Mouse (Mus musculus) CH12F3 (cell line): Measurements from ENCODE around the gene Ttll11.

Experiments
- in situ Hi-C: fragments of 300-500 bp; cut with MboI; formaldehyde crosslinking; loops from 2 replicates; pipeline ENCODE4 v1.14.3; 2020; ENCODE audit warnings: low sequenced_read_pairs

The Ttll11 gene

DNA sequence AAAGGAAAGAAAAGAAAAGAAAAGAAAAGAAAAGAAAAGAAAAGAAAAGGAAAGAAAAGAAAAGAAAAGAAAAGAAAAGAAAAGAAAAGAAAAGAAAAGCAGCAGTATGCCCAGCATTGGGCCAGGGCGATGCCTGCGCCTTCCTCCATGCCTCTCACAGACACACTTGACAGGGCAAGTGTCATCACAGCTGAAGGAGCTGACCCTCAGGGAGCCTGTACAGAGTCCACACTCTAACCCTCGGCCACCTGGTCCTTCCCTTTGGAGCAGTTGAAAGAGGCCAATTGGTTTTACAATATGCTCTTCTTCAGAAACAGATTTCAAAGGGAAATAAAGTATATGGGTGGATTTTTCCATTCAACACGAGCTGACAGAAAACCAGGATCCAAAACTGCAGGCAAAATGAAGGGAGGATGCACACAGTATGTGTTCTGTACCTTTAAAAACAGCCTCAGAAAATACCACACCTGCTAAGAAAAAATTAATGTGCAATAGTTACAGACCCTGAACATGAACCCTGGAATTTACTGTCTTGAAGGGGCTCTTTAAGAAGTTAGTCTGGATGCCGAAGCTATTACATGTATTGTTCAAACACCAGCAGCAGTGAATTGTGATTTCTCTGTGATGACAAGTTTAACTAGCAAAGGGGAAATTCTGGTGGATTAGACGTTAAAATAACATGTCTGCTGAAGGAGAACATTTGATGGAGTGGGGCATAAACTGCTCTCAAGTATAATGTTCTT, 7.3 kb downstream of the Ttll11 start:
- in situ Hi-C loops: no loop called here

GRCm38 (mm10) chr2:35965883-35966513, 13.7 kb downstream of the Ttll11 start:
- in situ Hi-C loops: no loop called here

- in situ Hi-C loops: no loop called here
Measured at GRCm38 (mm10) chr2:35963280-35963679, 16.4 kb downstream of the Ttll11 start.

DNA sequence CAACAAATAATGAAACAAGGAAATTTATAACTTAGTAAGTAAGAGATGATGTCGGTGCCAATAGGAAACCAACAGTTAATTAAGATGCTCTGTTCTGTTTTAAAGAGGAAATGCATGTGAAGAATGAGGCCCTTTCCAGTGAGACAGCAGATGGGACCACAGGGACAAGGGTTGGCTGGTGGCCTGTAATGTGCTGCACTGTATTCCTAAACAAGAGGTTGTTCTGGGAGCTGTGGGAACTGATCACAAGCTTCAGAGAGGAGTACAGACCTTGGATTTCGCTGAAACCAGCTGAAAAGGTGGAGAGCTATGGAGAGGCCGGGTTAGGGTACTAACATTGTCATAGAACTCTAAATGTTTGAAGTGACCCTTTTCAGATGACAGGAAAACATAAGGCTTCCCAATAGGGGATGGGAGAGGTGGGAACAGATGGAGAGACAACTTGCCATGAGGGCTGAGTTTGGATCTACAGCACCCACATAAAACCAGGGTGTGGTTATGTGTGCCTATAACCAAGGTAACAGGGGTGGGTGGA, 18.1 kb downstream of the Ttll11 start:
- in situ Hi-C loops: no loop called here

DNA sequence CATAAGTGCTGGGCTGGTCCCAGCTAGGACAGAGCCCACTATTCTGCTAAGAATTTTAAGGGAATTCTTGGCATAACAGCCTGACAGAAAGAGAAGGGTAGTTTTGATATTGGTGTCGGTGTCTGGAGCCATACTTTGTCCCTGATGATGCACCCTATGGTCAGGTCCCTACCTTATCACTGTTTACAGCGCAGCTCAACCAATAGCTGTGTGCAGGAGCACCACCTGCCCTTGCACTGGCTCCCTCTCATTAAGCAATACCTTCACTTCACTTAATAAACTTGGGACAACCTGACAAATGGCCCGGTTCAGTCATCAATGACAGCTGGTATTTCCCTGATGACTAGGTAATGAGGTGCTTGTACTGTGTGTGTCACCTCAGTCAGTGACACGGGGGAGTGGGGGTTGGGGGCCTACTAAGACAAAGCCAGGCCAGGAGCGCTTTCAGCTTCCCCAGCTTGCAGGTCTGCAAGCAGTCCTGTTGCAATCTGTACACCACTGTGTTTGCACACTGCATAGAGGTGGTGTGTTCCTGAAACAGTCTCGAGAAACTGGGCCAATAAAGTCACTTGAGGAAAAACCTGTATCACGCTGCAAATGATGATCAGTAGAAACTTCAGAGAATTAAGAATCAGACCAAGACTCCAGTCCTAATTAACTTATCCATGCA, 22.1 kb downstream of the Ttll11 start:
- in situ Hi-C loops: no loop called here

DNA sequence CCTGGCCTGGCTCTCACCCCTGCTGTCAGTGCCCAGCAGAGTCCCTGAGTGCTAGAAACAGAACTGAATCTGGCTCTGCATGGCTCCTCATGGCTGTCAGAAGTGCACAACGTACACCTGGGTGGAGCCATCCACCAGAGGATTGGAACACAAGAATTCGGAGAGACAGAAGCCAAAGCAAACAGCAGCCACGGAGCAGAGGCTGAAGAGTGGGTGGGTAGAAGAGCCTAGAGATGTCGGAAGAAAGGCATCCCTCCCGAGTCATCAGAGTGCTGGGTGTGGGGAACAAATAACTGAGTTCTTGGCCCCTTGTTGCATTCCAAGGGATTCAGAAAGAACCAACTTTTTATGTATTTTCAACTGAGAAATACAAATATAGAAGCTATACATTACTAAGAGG, 24.5 kb downstream of the Ttll11 start:
- in situ Hi-C loops: no loop called here

DNA sequence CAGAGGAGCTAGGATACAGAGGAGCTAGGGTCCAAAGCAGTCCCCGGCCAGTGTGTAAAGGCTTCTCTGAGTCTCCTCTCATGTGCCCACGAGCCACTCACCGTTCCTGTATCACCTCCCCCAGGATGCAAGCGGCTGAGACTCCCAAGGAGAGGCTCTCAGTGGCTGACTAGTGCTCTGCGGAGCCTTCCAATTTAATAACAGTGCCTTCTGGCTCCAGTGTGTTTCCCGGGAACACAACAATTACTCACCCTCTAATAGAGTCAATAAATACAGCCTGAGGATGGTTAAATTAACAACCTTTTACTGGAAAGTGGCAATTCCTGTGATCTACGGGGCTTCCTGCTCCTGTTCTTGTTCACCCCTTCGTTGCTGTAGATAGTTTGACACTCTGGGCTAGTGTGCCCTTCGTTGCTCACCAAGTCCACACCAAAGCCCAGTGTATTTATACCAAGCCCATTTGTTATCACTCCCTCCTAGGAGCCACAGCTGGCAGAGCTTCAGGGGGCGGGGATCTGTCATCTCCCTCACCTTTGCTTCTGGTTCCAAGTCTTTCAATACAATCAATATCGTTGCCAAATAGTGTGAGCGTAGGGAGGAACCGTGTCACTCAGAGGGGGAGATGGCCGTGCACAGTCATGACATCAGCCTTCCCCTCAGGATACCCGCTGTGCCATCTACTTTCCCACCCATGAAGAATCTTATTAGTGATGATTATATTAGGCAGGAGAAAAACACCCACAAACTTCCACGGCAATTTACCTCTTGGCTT, 27.3 kb downstream of the Ttll11 start:
- in situ Hi-C loops: no loop called here

DNA sequence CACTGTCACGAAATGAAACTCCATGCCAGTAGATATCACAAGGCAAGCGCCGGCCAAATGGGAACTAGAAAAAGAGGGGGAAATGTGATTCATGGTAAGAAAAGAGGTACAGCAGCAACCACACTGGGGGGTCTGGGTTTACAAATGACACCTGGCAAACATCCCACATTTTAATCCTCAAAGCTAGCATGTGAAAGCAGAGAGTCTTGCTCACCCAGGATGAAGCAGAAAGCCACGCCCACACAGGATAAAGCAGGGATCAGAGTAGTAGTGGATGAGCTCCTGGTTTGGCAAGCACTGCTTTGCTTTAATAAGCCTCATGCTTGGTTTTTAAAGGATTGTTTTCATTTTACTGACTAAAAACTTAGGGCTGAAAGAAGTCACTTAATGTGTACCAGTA, 34.8 kb downstream of the Ttll11 start:
- in situ Hi-C loops: no loop called here

DNA sequence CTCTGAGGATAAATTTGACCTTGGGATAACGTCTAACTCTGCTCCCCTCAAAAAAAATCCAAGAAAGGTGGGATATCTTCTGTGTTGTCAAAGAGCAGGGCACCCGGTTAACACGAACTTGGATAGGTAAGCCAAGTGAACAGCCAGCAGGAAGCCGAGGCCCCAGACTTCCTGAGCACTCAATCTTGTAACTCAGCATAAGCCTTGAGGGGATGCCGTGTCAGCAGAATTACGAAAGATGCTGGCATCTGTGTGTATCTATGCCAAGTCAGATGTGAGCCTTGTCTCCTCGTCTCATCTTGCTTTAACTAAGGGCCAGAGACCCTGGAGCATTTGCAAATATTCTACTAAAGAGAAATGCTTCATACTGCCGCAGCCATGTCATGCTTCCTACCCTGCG, 36.8 kb downstream of the Ttll11 start:
- in situ Hi-C loops: no loop called here

DNA sequence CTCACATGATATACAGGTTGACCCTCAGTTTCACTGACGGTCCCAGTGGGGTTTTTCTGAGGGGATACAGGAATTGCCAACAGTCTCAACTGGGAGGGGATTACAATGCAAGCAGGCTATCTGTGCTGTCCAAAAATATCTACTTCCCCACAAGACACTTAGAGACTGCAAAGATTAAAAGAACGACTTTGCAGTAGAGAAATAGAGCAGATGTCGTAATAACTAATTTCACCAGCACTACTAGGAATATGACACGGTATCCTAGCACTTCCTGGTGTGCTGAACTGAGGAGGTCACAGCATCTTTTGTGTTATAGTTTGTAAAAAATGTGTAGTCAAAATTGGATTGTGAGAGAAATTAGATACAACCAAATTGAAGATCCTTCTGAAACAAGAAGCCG, 44.7 kb downstream of the Ttll11 start:
- in situ Hi-C loops: no loop called here

GRCm38 (mm10) chr2:35933116-35933515, 46.6 kb downstream of the Ttll11 start:
- in situ Hi-C loops: no loop called here

DNA sequence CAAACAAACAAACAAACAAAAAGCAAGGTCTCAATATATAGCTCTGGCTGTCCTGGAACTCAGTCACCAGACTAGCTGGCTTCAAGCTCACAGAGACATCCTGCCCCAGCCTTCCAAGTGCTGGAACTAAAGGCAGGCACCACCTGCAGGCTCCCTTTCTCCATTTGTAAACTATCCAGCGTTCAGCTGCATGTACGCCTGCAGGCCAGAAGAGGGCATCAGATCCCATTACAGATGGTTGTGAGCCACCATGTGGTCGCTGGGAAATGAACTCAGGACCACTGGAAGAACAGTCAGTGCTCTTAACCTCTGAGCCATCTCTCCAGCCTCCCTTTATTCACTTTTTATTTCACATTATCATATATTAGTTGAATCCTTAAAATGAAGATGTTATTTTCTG, 48.1 kb downstream of the Ttll11 start:
- in situ Hi-C loops: no loop called here

DNA sequence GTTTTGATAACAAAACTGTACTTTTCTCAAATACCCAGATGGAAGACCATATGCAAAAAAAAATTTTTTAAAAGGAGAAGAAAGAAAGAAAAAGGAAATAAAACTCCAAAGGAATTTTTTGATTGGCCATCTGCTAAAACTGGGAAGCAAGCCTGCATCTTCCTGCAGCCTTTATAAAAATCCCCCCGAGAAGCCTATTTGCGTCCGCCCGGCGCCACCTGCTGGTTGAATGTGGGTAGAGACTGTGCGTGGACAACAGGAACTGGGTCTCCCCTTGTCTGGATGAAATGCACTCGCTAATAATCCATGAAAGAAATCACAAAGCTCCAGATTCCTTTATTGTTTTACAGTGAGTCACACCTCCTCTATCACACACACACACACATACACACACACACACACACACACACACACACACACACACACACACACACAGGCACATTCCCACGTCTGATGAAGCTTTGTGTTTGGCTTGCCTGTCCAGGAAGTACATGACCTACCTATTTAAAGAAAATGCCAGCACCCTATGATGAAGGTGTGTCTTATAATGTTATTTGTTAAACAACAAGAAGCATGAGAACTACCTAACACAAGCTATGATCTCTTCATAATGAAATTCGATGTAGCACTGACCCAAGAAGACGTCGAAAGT, 49.1 kb downstream of the Ttll11 start:
- in situ Hi-C loops: no loop called here

DNA sequence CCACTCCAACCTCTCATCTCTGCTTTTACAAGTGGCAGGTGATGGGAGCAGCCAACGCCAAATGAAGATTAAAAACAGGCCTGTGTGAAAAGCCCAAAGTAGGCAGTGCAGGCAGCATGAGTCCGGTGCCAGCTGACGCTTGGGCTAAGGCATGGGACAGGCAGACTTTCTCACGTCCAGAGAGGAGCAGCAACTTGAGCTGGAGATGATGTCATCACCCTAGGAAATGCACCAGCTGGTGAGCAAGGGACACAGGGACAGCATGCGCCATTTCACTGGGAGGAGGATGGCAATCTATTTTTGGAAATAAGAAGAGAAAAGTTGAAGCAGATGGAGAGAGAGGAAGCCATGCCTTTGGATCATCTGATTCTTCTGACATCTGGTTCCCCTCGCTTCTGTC, 51.6 kb downstream of the Ttll11 start:
- in situ Hi-C loops: no loop called here

DNA sequence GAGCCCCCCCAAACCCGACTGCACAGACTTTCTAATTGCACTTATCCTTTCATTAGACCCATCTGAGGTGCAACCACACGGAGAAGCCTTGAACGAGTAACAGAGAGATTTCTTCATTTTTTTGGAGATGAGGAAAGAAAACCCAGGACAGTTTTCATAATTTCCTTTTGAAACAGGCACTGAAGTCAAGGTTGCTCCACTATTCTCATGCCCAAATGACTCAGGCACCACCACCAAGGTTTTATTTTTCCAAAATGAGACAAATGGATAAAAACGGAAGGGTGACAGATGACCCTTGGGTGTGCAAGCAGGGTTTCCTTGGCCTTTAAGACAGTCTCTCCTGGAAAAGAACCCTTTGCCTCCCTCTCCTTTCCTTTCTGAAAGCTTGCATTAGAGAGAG, 54.8 kb downstream of the Ttll11 start:
- in situ Hi-C loops: no loop called here

GRCm38 (mm10) chr2:35922956-35923355, 56.8 kb downstream of the Ttll11 start:
- in situ Hi-C loops: no loop called here

GRCm38 (mm10) chr2:35912090-35912489, 67.6 kb downstream of the Ttll11 start:
- in situ Hi-C loops: no loop called here

DNA sequence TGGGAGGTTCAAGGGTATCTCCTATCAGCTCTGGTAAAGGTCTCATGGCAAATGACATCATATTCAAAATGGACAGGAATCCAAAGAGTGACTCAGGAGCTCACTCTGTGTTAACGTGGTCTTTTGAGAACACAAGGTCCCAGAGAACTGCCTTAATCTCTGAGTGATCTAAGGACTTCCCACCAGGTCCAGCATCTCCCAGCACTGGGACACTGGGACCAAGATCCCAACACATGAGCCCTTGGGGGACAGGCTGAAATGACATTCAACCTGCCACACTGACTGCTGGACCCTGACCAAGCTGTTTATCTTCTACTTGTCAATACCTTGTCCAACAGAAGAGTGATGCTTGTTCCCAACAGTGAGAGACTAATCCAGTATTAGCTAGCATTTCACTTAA, 68.0 kb downstream of the Ttll11 start:
- in situ Hi-C loops: no loop called here

- in situ Hi-C loops: no loop called here
Measured at GRCm38 (mm10) chr2:35910740-35911139, 69.0 kb downstream of the Ttll11 start.

DNA sequence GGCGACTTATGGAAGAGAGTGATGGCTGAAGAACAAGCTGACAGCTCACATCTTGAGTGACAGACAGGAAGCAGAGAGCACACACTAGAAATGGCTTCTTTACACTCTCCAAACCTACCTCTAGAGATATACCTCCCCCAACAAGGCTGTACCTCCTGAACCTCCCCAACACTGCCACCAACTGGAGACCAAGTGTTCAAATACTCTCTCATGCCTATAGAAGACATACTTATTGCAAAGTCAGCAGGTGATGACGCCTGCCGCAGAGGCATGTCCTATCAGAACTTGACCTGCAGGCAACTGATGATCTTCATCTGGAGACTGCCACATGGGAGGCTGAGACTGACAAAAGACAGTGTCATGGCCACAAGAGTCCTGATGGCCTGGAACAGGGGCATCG, 70.4 kb downstream of the Ttll11 start:
- in situ Hi-C loops: loop anchor here (5.0 to 10.0 kb wide), 2 partner anchors 257 to 365 kb away; no protein-coding TSS in a partner anchor
